Mouse (Mus musculus): ENCODE measurements at regions not wholly inside any gene's neighbourhood (a gene's known extent, or its start where the extent isn't known, plus 50 kb on each side); places are given as distances from the start of the nearest gene placed in this dataset.
A peak's percentile ranks its signal among the peaks of the same experiment; 100 is the strongest.

GRCm38 (mm10) chr4:89082838-89083237 lies 54.1 kb upstream of the Mtap start:
- no peak for TF ChIP-seq GATA1 (IDR thresholded peaks at IDR 0.05; ENCODE audit: low read length)

- TF ChIP-seq GATA1 (IDR thresholded peaks at IDR 0.05; ENCODE audit: low read length), result no peak
Observed at GRCm38 (mm10) chr4:89078485-89078884, 58.4 kb upstream of the Mtap start.

GRCm38 (mm10) chr4:89074705-89075104 lies 62.2 kb upstream of the Mtap start:
- TF ChIP-seq GATA1 (IDR thresholded peaks at IDR 0.05; ENCODE audit: low read length), result no peak

- no peak for TF ChIP-seq GATA1 (IDR thresholded peaks at IDR 0.05; ENCODE audit: low read length)
Observed at GRCm38 (mm10) chr4:89070430-89070829, 66.5 kb upstream of the Mtap start.

- no peak for TF ChIP-seq GATA1 (IDR thresholded peaks at IDR 0.05; ENCODE audit: low read length)
Observed at GRCm38 (mm10) chr4:89064401-89064800, 72.5 kb upstream of the Mtap start.

- TF ChIP-seq GATA1 (IDR thresholded peaks at IDR 0.05; ENCODE audit: low read length), result no peak
Observed at GRCm38 (mm10) chr4:89062384-89062783, 74.5 kb upstream of the Mtap start.

GRCm38 (mm10) chr4:89061619-89062018 lies 75.3 kb upstream of the Mtap start:
- TF ChIP-seq GATA1 (IDR thresholded peaks at IDR 0.05; ENCODE audit: low read length), result no peak

GRCm38 (mm10) chr4:89057573-89057972 lies 79.3 kb upstream of the Mtap start:
- no peak for TF ChIP-seq GATA1 (IDR thresholded peaks at IDR 0.05; ENCODE audit: low read length)

- no peak for TF ChIP-seq GATA1 (IDR thresholded peaks at IDR 0.05; ENCODE audit: low read length)
Observed at GRCm38 (mm10) chr4:89057135-89057534, 79.8 kb upstream of the Mtap start.

- no peak for TF ChIP-seq GATA1 (IDR thresholded peaks at IDR 0.05; ENCODE audit: low read length)
Observed at GRCm38 (mm10) chr4:89055969-89056368, 81.0 kb upstream of the Mtap start.

GRCm38 (mm10) chr4:89053606-89054005 lies 83.3 kb upstream of the Mtap start:
- no peak for TF ChIP-seq GATA1 (IDR thresholded peaks at IDR 0.05; ENCODE audit: low read length)

GRCm38 (mm10) chr4:89051897-89052296 lies 85.0 kb upstream of the Mtap start:
- no peak for TF ChIP-seq GATA1 (IDR thresholded peaks at IDR 0.05; ENCODE audit: low read length)

- no peak for TF ChIP-seq GATA1 (IDR thresholded peaks at IDR 0.05; ENCODE audit: low read length)
Observed at GRCm38 (mm10) chr4:89050551-89051199, 86.2 kb upstream of the Mtap start.

- no peak for TF ChIP-seq GATA1 (IDR thresholded peaks at IDR 0.05; ENCODE audit: low read length)
Observed at GRCm38 (mm10) chr4:89049592-89050440, 87.1 kb upstream of the Mtap start.

GRCm38 (mm10) chr4:89044516-89044915 lies 92.4 kb upstream of the Mtap start:
- TF ChIP-seq GATA1 (IDR thresholded peaks at IDR 0.05; ENCODE audit: low read length), result no peak

GRCm38 (mm10) chr4:89043982-89044381 lies 92.9 kb upstream of the Mtap start:
- peak; percentile 44 for TF ChIP-seq GATA1 (IDR thresholded peaks at IDR 0.05; ENCODE audit: low read length)

- TF ChIP-seq GATA1 (IDR thresholded peaks at IDR 0.05; ENCODE audit: low read length), result no peak
Observed at GRCm38 (mm10) chr4:89040856-89041255, 96.1 kb upstream of the Mtap start.

All from G1E-ER4 (cell line).